Mouse (Mus musculus): ENCODE measurements at regions not wholly inside any gene's neighbourhood (a gene's known extent, or its start where the extent isn't known, plus 50 kb on each side); places are given as distances from the start of the nearest gene placed in this dataset.

DNA sequence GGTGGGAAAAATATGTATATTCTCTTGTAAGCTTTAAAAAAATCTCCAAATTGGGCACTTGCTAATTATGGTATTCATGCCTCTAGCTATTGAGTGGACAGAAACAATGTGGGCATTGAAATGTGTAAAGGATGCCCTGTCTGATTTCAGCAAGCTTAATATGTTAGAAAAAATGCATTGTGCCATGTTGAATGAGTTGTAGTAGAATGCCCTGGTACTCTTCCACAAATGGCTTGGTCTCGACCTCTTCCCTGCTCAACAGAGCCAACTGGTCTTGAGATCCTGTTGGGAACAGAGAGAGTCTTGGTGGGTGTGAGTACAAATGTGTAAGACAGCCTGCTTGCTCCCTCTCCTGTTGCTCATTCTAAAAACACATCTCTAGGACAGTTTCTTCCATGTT lies 616.1 kb downstream of the Efnb2 start:
- ATAC-seq: no peak
- TF ChIP-seq CTCF (IDR thresholded peaks at IDR 0.05; ENCODE audit: low read depth): no peak
- Histone ChIP-seq H3K9ac (ENCODE audit: low read depth, low read length) (no peak overlapping the region), H3K4me2 (replicated peaks; ENCODE audit: low read depth) (no peak overlapping the region), H3K27me3 (replicated peaks; ENCODE audit: control insufficient read depth, insufficient read depth, low read length) (no peaks in the 10 kb centered on the region), H3K36me3 (ENCODE audit: control insufficient read depth, insufficient read depth) (no peaks in the 10 kb centered on the region), H3K4me3 (ENCODE audit: low read depth, low read length) (no peak overlapping the region), H3K9me3 (ENCODE audit: control insufficient read depth) (no peaks in the 10 kb centered on the region), H3K27ac (ENCODE audit: low read depth, low read length) (no peak overlapping the region), H3K4me1 (replicated peaks; ENCODE audit: control insufficient read depth, insufficient read depth, low read length) (no peaks in the 10 kb centered on the region; the same call in 1 of the 2 replicates)
- WGBS: 70% methylated on average over 1 of the region's 1 CpGs

- H3K36me3 ChIP-seq (ENCODE audit: control insufficient read depth, insufficient read depth): no peaks in the 10 kb centered on the region
- no peak overlapping the region for H3K27ac ChIP-seq (ENCODE audit: low read depth, low read length)
- H3K9me3 ChIP-seq (ENCODE audit: control insufficient read depth): no peaks in the 10 kb centered on the region
- no peaks in the 10 kb centered on the region for H3K27me3 ChIP-seq (replicated peaks; ENCODE audit: control insufficient read depth, insufficient read depth, low read length)
- H3K4me2 ChIP-seq (replicated peaks; ENCODE audit: low read depth): no peak overlapping the region
- 53% methylated on average over 2 of the region's 2 CpGs for WGBS
- TF ChIP-seq CTCF (IDR thresholded peaks at IDR 0.05; ENCODE audit: low read depth): no peak
- H3K4me1 ChIP-seq (replicated peaks; ENCODE audit: control insufficient read depth, insufficient read depth, low read length): no peaks in the 10 kb centered on the region; the same call in 1 of the 2 replicates
- ATAC-seq: no peak
- no peak overlapping the region for H3K4me3 ChIP-seq (ENCODE audit: low read depth, low read length)
- no peak overlapping the region for H3K9ac ChIP-seq (ENCODE audit: low read depth, low read length)
Observed at GRCm38 (mm10) chr8:8044296-8044695, 616.7 kb downstream of the Efnb2 start.

DNA sequence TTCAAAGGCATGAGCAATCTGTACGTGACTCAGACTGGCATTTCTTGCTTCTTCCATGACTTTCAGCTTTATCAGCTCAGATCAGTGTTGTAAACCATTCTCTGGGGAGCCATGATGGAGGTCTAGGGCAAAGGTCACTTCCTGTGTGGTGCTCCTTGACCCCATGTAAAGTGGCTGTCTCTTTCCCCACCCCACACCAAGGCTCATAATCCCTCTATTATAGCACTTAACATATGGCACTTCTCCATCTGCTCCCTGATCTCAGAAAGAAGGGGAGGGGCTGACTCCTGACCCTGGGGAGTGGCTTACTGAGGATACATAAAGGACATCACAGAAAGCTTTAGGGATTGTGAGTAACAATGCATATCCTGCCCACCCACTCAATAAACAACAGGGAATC lies 623.1 kb downstream of the Efnb2 start:
- Histone ChIP-seq H3K4me2 (replicated peaks; ENCODE audit: low read depth) (no peak overlapping the region), H3K9me3 (ENCODE audit: control insufficient read depth) (no peaks in the 10 kb centered on the region), H3K27me3 (replicated peaks; ENCODE audit: control insufficient read depth, insufficient read depth, low read length) (no peaks in the 10 kb centered on the region), H3K4me3 (ENCODE audit: low read depth, low read length) (no peak overlapping the region), H3K9ac (ENCODE audit: low read depth, low read length) (no peak overlapping the region), H3K27ac (ENCODE audit: low read depth, low read length) (no peak overlapping the region), H3K36me3 (ENCODE audit: control insufficient read depth, insufficient read depth) (no peaks in the 10 kb centered on the region), H3K4me1 (replicated peaks; ENCODE audit: control insufficient read depth, insufficient read depth, low read length) (no peaks in the 10 kb centered on the region)
- TF ChIP-seq CTCF (IDR thresholded peaks at IDR 0.05; ENCODE audit: low read depth): no peak
- ATAC-seq: peak; percentile 93
- WGBS: 34% methylated on average over 1 of the region's 1 CpGs

DNA sequence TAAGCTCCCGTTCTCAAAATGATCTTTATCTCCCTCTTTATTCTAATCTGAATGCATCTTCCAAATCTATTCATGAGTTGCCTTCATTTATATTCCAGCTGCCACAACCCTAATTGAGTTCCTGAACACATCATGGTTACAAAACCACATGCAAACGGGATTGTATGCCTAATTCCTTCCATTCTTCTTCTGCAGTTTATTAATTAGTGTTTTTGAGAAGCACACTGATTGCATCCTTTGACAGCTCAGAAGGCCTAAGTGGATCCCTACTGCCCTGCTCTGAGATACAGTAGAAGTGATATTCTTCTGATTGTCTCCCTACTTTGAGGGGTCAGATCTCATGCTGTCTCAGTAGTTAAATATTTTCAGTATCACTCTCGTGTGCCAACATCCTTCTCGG lies 649.9 kb downstream of the Efnb2 start:
- Histone ChIP-seq H3K9me3 (ENCODE audit: control insufficient read depth) (no peaks in the 10 kb centered on the region), H3K4me1 (replicated peaks; ENCODE audit: control insufficient read depth, insufficient read depth, low read length) (no peaks in the 10 kb centered on the region), H3K9ac (ENCODE audit: low read depth, low read length) (no peak overlapping the region), H3K4me2 (replicated peaks; ENCODE audit: low read depth) (no peak overlapping the region), H3K27ac (ENCODE audit: low read depth, low read length) (no peak overlapping the region), H3K36me3 (ENCODE audit: control insufficient read depth, insufficient read depth) (no peaks in the 10 kb centered on the region), H3K4me3 (ENCODE audit: low read depth, low read length) (no peak overlapping the region), H3K27me3 (replicated peaks; ENCODE audit: control insufficient read depth, insufficient read depth, low read length) (no peaks in the 10 kb centered on the region)
- no peak for TF ChIP-seq CTCF (IDR thresholded peaks at IDR 0.05; ENCODE audit: low read depth)
- no peak for ATAC-seq
- 78% methylated on average over 4 of the region's 4 CpGs for WGBS

DNA sequence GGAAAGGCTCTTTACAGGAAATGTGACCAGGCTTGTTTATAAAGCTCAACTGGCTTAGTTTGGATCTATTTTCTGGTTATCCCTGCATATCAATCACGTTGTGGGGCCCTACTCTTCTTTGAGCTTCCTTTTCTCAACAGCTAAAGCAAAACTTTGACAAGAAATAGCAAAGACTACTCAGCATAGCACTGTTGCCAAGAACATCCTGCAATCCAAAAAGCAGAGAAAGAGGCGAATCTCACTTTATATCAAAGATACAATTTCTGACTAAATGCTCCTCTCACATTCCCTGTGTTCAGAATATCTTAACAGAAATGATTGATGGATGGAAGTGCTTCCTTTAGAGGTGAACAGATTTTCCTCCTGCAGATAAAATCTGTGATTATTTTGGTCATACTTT lies 666.1 kb downstream of the Efnb2 start:
- no peak for TF ChIP-seq CTCF (IDR thresholded peaks at IDR 0.05; ENCODE audit: low read depth)
- H3K4me1 ChIP-seq (replicated peaks; ENCODE audit: control insufficient read depth, insufficient read depth, low read length): no peaks in the 10 kb centered on the region
- 48% methylated on average over 2 of the region's 2 CpGs for WGBS
- H3K4me2 ChIP-seq (replicated peaks; ENCODE audit: low read depth): no peak overlapping the region
- H3K9me3 ChIP-seq (ENCODE audit: control insufficient read depth): no peaks in the 10 kb centered on the region
- H3K36me3 ChIP-seq (ENCODE audit: control insufficient read depth, insufficient read depth): no peaks in the 10 kb centered on the region
- ATAC-seq: no peak
- H3K27me3 ChIP-seq (replicated peaks; ENCODE audit: control insufficient read depth, insufficient read depth, low read length): no peaks in the 10 kb centered on the region
- H3K4me3 ChIP-seq (ENCODE audit: low read depth, low read length): no peak overlapping the region
- H3K27ac ChIP-seq (ENCODE audit: low read depth, low read length): no peak overlapping the region
- no peak overlapping the region for H3K9ac ChIP-seq (ENCODE audit: low read depth, low read length)

DNA sequence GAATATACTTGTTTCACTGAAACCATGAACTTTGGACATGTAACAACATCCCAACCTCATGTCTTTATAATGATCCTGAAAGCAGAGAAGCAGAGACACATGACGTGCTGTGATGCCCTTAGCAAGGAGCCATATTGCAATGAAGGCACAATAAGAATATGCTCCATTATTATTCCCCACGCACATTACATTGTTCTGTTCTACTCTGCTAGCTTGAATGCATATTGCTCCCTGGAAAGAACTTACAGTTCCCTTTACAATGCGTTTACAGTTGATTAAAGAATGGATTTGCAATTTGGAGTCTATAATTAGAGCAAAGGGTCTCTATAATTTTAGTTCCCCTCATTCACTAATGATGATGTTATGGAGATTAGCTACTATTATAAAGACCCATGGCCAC lies 672.2 kb downstream of the Efnb2 start:
- no peak overlapping the region for H3K4me2 ChIP-seq (replicated peaks; ENCODE audit: low read depth)
- H3K27me3 ChIP-seq (replicated peaks; ENCODE audit: control insufficient read depth, insufficient read depth, low read length): no peaks in the 10 kb centered on the region
- no peaks in the 10 kb centered on the region for H3K9me3 ChIP-seq (ENCODE audit: control insufficient read depth)
- H3K36me3 ChIP-seq (ENCODE audit: control insufficient read depth, insufficient read depth): no peaks in the 10 kb centered on the region
- no peaks in the 10 kb centered on the region for H3K4me1 ChIP-seq (replicated peaks; ENCODE audit: control insufficient read depth, insufficient read depth, low read length)
- no peak overlapping the region for H3K4me3 ChIP-seq (ENCODE audit: low read depth, low read length)
- no peak overlapping the region for H3K9ac ChIP-seq (ENCODE audit: low read depth, low read length)
- no peak for TF ChIP-seq CTCF (IDR thresholded peaks at IDR 0.05; ENCODE audit: low read depth)
- H3K27ac ChIP-seq (ENCODE audit: low read depth, low read length): no peak overlapping the region
- 84% methylated on average over 3 of the region's 3 CpGs for WGBS
- ATAC-seq: no peak

GRCm38 (mm10) chr8:7977020-7977419 lies 684.0 kb downstream of the Efnb2 start:
- Histone ChIP-seq H3K9me3 (ENCODE audit: control insufficient read depth) (no peaks in the 10 kb centered on the region), H3K4me2 (replicated peaks; ENCODE audit: low read depth) (no peak overlapping the region), H3K4me3 (ENCODE audit: low read depth, low read length) (no peak overlapping the region), H3K27ac (ENCODE audit: low read depth, low read length) (no peak overlapping the region), H3K27me3 (replicated peaks; ENCODE audit: control insufficient read depth, insufficient read depth, low read length) (no peaks in the 10 kb centered on the region), H3K4me1 (replicated peaks; ENCODE audit: control insufficient read depth, insufficient read depth, low read length) (no peaks in the 10 kb centered on the region), H3K36me3 (ENCODE audit: control insufficient read depth, insufficient read depth) (no peaks in the 10 kb centered on the region), H3K9ac (ENCODE audit: low read depth, low read length) (no peak overlapping the region)
- TF ChIP-seq CTCF (IDR thresholded peaks at IDR 0.05; ENCODE audit: low read depth): no peak
- no peak for ATAC-seq
- 81% methylated on average over 6 of the region's 6 CpGs for WGBS

All from intestine, postnatal 0 days (tissue).